Mouse (Mus musculus): ENCODE measurements around the gene Bcl11a. TPM values are rescaled to one million over a fixed set of nuclear protein-coding genes. Genes with fewer than 3 reads are reported as not detected.
A peak's percentile ranks its signal among the peaks of the same experiment; 100 is the strongest.

The Bcl11a gene
- polyA plus RNA-seq, 1 experiment = 24.2 TPM

- H3K27me3 ChIP-seq (ENCODE audit: control insufficient read depth, insufficient read depth, low read length) = no peaks in the 10 kb centered on the region
- 90% methylated on average over 3 of the region's 3 CpGs for WGBS
- no peak for DNase-seq (ENCODE audit: low read depth in 1 of 2, low spot score in 2 of 2)
- TF ChIP-seq POLR2A (IDR thresholded peaks at IDR 0.05; ENCODE audit: low read depth, low read length) (no peak), CTCF (IDR thresholded peaks at IDR 0.05; ENCODE audit: extremely low read depth, insufficient read depth, insufficient read length, insufficient replicate concordance) (no peak)
- no peak overlapping the region for H3K4me3 ChIP-seq (ENCODE audit: extremely low read depth, insufficient read depth, insufficient read length)
- peaks cover 20% of the 10 kb centered on the region for H3K4me1 ChIP-seq (ENCODE audit: control insufficient read depth, insufficient read depth, insufficient read length)
- no peaks in the 10 kb centered on the region for H3K36me3 ChIP-seq (ENCODE audit: control insufficient read depth, insufficient read depth, low read length)
- H3K27ac ChIP-seq (ENCODE audit: insufficient read depth, low read length) = no peak overlapping the region
These were observed 112.6 kb downstream of the Bcl11a start for GRCm38 (mm10) chr11:24190411-24190810.

- WGBS = 87% methylated on average over 4 of the region's 4 CpGs
These were observed 118.8 kb downstream of the Bcl11a start for GRCm38 (mm10) chr11:24196460-24197190.

GRCm38 (mm10) chr11:24197424-24197823 is 119.6 kb downstream of the Bcl11a start:
- H3K36me3 ChIP-seq (ENCODE audit: control insufficient read depth, insufficient read depth, low read length) = no peaks in the 10 kb centered on the region
- no peaks in the 10 kb centered on the region for H3K27me3 ChIP-seq (ENCODE audit: control insufficient read depth, insufficient read depth, low read length)
- no peak overlapping the region for H3K27ac ChIP-seq (ENCODE audit: insufficient read depth, low read length)
- 68% methylated on average over 1 of the region's 1 CpGs for WGBS
- no peak overlapping the region for H3K4me3 ChIP-seq (ENCODE audit: extremely low read depth, insufficient read depth, insufficient read length)
- TF ChIP-seq CTCF (IDR thresholded peaks at IDR 0.05; ENCODE audit: extremely low read depth, insufficient read depth, insufficient read length, insufficient replicate concordance) (no peak), POLR2A (IDR thresholded peaks at IDR 0.05; ENCODE audit: low read depth, low read length) (no peak)
- peaks cover 22% of the 10 kb centered on the region; the same call in 1 of the 2 replicates for H3K4me1 ChIP-seq (ENCODE audit: control insufficient read depth, insufficient read depth, insufficient read length)
- DNase-seq (ENCODE audit: low read depth in 1 of 2, low spot score in 2 of 2) = no peak

More at GRCm38 (mm10) chr11:24196460-24197190, 118.8 kb downstream of the Bcl11a start:
- DNase-seq (ENCODE audit: low read depth in 1 of 2, low spot score in 2 of 2) = no peak
- no peaks in the 10 kb centered on the region for H3K27me3 ChIP-seq (ENCODE audit: control insufficient read depth, insufficient read depth, low read length)
- no peaks in the 10 kb centered on the region for H3K36me3 ChIP-seq (ENCODE audit: control insufficient read depth, insufficient read depth, low read length)
- H3K4me1 ChIP-seq (ENCODE audit: control insufficient read depth, insufficient read depth, insufficient read length) = peaks cover 20% of the 10 kb centered on the region; the same call in 1 of the 2 replicates
- H3K4me3 ChIP-seq (ENCODE audit: extremely low read depth, insufficient read depth, insufficient read length) = no peak overlapping the region
- TF ChIP-seq POLR2A (IDR thresholded peaks at IDR 0.05; ENCODE audit: low read depth, low read length) (no peak), CTCF (IDR thresholded peaks at IDR 0.05; ENCODE audit: extremely low read depth, insufficient read depth, insufficient read length, insufficient replicate concordance) (no peak)
- H3K27ac ChIP-seq (ENCODE audit: insufficient read depth, low read length) = no peak overlapping the region

GRCm38 (mm10) chr11:24199560-24199959 is 121.7 kb downstream of the Bcl11a start:
- 26% methylated on average over 3 of the region's 3 CpGs for WGBS
- Histone ChIP-seq H3K4me1 (ENCODE audit: control insufficient read depth, insufficient read depth, insufficient read length) (peaks cover 22% of the 10 kb centered on the region; the same call in 1 of the 2 replicates), H3K27ac (ENCODE audit: insufficient read depth, low read length) (peak overlapping the region; percentile 72), H3K4me3 (ENCODE audit: extremely low read depth, insufficient read depth, insufficient read length) (no peak overlapping the region), H3K27me3 (ENCODE audit: control insufficient read depth, insufficient read depth, low read length) (no peaks in the 10 kb centered on the region), H3K36me3 (ENCODE audit: control insufficient read depth, insufficient read depth, low read length) (no peaks in the 10 kb centered on the region)
- peak; percentile 37 to 41 for DNase-seq (ENCODE audit: low read depth in 1 of 2, low spot score in 2 of 2)
- no peak for TF ChIP-seq POLR2A (IDR thresholded peaks at IDR 0.05; ENCODE audit: low read depth, low read length)
- TF ChIP-seq CTCF (IDR thresholded peaks at IDR 0.05; ENCODE audit: extremely low read depth, insufficient read depth, insufficient read length, insufficient replicate concordance) = no peak

- Histone ChIP-seq H3K36me3 (ENCODE audit: control insufficient read depth, insufficient read depth, low read length) (no peaks in the 10 kb centered on the region), H3K27me3 (ENCODE audit: control insufficient read depth, insufficient read depth, low read length) (no peaks in the 10 kb centered on the region), H3K27ac (ENCODE audit: insufficient read depth, low read length) (peak overlapping the region; percentile 71), H3K4me1 (ENCODE audit: control insufficient read depth, insufficient read depth, insufficient read length) (peaks cover 22% of the 10 kb centered on the region; the same call in 1 of the 2 replicates), H3K4me3 (ENCODE audit: extremely low read depth, insufficient read depth, insufficient read length) (no peak overlapping the region)
- DNase-seq (ENCODE audit: low read depth in 1 of 2, low spot score in 2 of 2) = peak in 1 of 2 experiments; percentile 51
- WGBS = 15% methylated on average over 5 of the region's 5 CpGs
- TF ChIP-seq POLR2A (IDR thresholded peaks at IDR 0.05; ENCODE audit: low read depth, low read length) (no peak), CTCF (IDR thresholded peaks at IDR 0.05; ENCODE audit: extremely low read depth, insufficient read depth, insufficient read length, insufficient replicate concordance) (no peak)
These were observed 122.5 kb downstream of the Bcl11a start for GRCm38 (mm10) chr11:24200310-24200709.

GRCm38 (mm10) chr11:24201223-24201622 is 123.4 kb downstream of the Bcl11a start:
- Histone ChIP-seq H3K36me3 (ENCODE audit: control insufficient read depth, insufficient read depth, low read length) (no peaks in the 10 kb centered on the region), H3K4me3 (ENCODE audit: extremely low read depth, insufficient read depth, insufficient read length) (no peak overlapping the region), H3K4me1 (ENCODE audit: control insufficient read depth, insufficient read depth, insufficient read length) (peaks cover 22% of the 10 kb centered on the region; the same call in 1 of the 2 replicates), H3K27ac (ENCODE audit: insufficient read depth, low read length) (peak overlapping the region; percentile 71), H3K27me3 (ENCODE audit: control insufficient read depth, insufficient read depth, low read length) (no peaks in the 10 kb centered on the region)
- DNase-seq (ENCODE audit: low read depth in 1 of 2, low spot score in 2 of 2) = no peak
- TF ChIP-seq CTCF (IDR thresholded peaks at IDR 0.05; ENCODE audit: extremely low read depth, insufficient read depth, insufficient read length, insufficient replicate concordance) = no peak
- no peak for TF ChIP-seq POLR2A (IDR thresholded peaks at IDR 0.05; ENCODE audit: low read depth, low read length)
- WGBS = 69% methylated on average over 4 of the region's 4 CpGs

Measured in spleen, adult 2 months (tissue).